Mouse (Mus musculus): ENCODE results near the gene Adgrb3. TPM values are rescaled to one million over a fixed set of nuclear protein-coding genes. Genes with fewer than 3 reads are reported as not detected.
"Not testable (repeated sequence)": the region's sequence is repeated elsewhere in the genome, so short reads cannot be mapped to it uniquely, and the experiment has no call there.

Adgrb3 gene
- total RNA-seq, 4 experiments from 2014 or later: 0.70 to 1.9 (median 1.4) TPM

GRCm38 (mm10) chr1:25744736-25745135, 84.8 kb downstream of the Adgrb3 start:
- no peak for DNase-seq

GRCm38 (mm10) chr1:25729844-25730243, 99.7 kb downstream of the Adgrb3 start:
- no peak for DNase-seq

- no peak for DNase-seq
These were observed 118.0 kb downstream of the Adgrb3 start for GRCm38 (mm10) chr1:25711474-25711873.

GRCm38 (mm10) chr1:25706299-25706698, 123.2 kb downstream of the Adgrb3 start:
- DNase-seq: no peak

- DNase-seq: no peak
These were observed 130.7 kb downstream of the Adgrb3 start for GRCm38 (mm10) chr1:25698702-25699250.

- no peak for DNase-seq
These were observed 132.3 kb downstream of the Adgrb3 start for GRCm38 (mm10) chr1:25697179-25697578.

GRCm38 (mm10) chr1:25696771-25697170, 132.7 kb downstream of the Adgrb3 start:
- DNase-seq: no peak

GRCm38 (mm10) chr1:25682118-25682517, 147.4 kb downstream of the Adgrb3 start:
- DNase-seq: no peak

- no peak for DNase-seq
These were observed 149.9 kb downstream of the Adgrb3 start for GRCm38 (mm10) chr1:25679656-25680055.

- no peak for DNase-seq
These were observed 176.8 kb downstream of the Adgrb3 start for GRCm38 (mm10) chr1:25652717-25653116.

- DNase-seq: no peak
These were observed 185.3 kb downstream of the Adgrb3 start for GRCm38 (mm10) chr1:25644256-25644655.

- no peak for DNase-seq
These were observed 208.0 kb downstream of the Adgrb3 start for GRCm38 (mm10) chr1:25621458-25621857.

- DNase-seq: no peak
These were observed 212.6 kb downstream of the Adgrb3 start for GRCm38 (mm10) chr1:25616954-25617353.

GRCm38 (mm10) chr1:25610776-25611175, 218.7 kb downstream of the Adgrb3 start:
- not testable (repeated sequence) for DNase-seq

- DNase-seq: no peak
These were observed 230.6 kb downstream of the Adgrb3 start for GRCm38 (mm10) chr1:25598941-25599340.

- no peak for DNase-seq
These were observed 240.9 kb downstream of the Adgrb3 start for GRCm38 (mm10) chr1:25588568-25589118.

GRCm38 (mm10) chr1:25581698-25582097, 247.8 kb downstream of the Adgrb3 start:
- DNase-seq: no peak

GRCm38 (mm10) chr1:25577836-25578235, 251.7 kb downstream of the Adgrb3 start:
- DNase-seq: no peak

GRCm38 (mm10) chr1:25576598-25576997, 252.9 kb downstream of the Adgrb3 start:
- no peak for DNase-seq

GRCm38 (mm10) chr1:25568096-25568495, 261.4 kb downstream of the Adgrb3 start:
- no peak for DNase-seq

GRCm38 (mm10) chr1:25546072-25546471, 283.4 kb downstream of the Adgrb3 start:
- no peak for DNase-seq

- no peak for DNase-seq
These were observed 285.6 kb downstream of the Adgrb3 start for GRCm38 (mm10) chr1:25543915-25544314.

GRCm38 (mm10) chr1:25542891-25543290, 286.6 kb downstream of the Adgrb3 start:
- no peak for DNase-seq

GRCm38 (mm10) chr1:25526976-25527375, 302.5 kb downstream of the Adgrb3 start:
- DNase-seq: no peak
